Mouse (Mus musculus) spleen, adult 2 months (tissue): Measurements from ENCODE around the gene Uimc1. TPM values are rescaled to one million over a fixed set of nuclear protein-coding genes. Genes with fewer than 3 reads are reported as not detected.

Source experiments
- DNase-seq, 2 experiments: peaks; one replicate each; pipeline versions ENCODE4 v3.0.0 to v3.0.0-alpha.2; 2012 to 2021; ENCODE audit warnings: low spot score in 2 of 2, low read depth in 1 of 2
- H3K27ac ChIP-seq: fragments of 200-500 bp; 2 replicates; pipeline ENCODE4 v1.5.1; 2012; ENCODE audit warnings: low read length, inconsistent platforms; ENCODE audit not compliant: insufficient read depth
- H3K27me3 ChIP-seq: fragments of 200-500 bp; 2 replicates; pipeline ENCODE4 v1.6.1; 2012; ENCODE audit warnings: mild to moderate bottlenecking, moderate library complexity, low read length, inconsistent platforms; ENCODE audit not compliant: control insufficient read depth, insufficient read depth
- H3K36me3 ChIP-seq: fragments of 200-500 bp; 2 replicates; pipeline ENCODE4 v1.6.1; 2012; ENCODE audit warnings: mild to moderate bottlenecking, low read length, inconsistent platforms; ENCODE audit not compliant: control insufficient read depth, insufficient read depth
- H3K4me1 ChIP-seq: fragments of 200-500 bp; 2 replicates; pipeline ENCODE4 v1.6.1; 2011; ENCODE audit warnings: inconsistent platforms; ENCODE audit not compliant: control insufficient read depth, insufficient read depth, insufficient read length
- H3K4me3 ChIP-seq: fragments of 200-500 bp; 2 replicates; pipeline ENCODE4 v1.5.1; 2011; ENCODE audit warnings: mild to moderate bottlenecking, inconsistent platforms; ENCODE audit not compliant: insufficient read depth, insufficient read length; ENCODE audit errors: extremely low read depth
- CTCF ChIP-seq: fragments of 200-500 bp; IDR thresholded peaks from 2 replicates; pipeline ENCODE4 v1.5.1; 2011; ENCODE audit warnings: mild to moderate bottlenecking, inconsistent platforms; ENCODE audit not compliant: insufficient read depth, insufficient read length, insufficient replicate concordance; ENCODE audit errors: extremely low read depth
- POLR2A ChIP-seq: fragments of 200-500 bp; IDR thresholded peaks from 2 replicates; pipeline ENCODE4 v1.6.1; 2011; ENCODE audit warnings: low read depth, low read length, inconsistent platforms
- WGBS: fragments of 180-500 bp; shearing (Covaris S2); methylation state at CpG from one replicate; pipeline ENCODE4 v1.1.7; 2018; 5-methylcytosine and 5-hydroxymethylcytosine counted together
- polyA plus RNA-seq: library from polyadenylated mRNA; depleted of rRNA; stranded (reverse); fragments of >200 nt; gene quantifications from 2 replicates; pipeline ENCODE4 v1.2.3, GENCODE M21; 2012

Gene Uimc1
- polyA plus RNA-seq, 1 experiment = 5.1 TPM

- Histone ChIP-seq H3K4me3 (no peak overlapping the region), H3K4me1 (peaks cover 7% of the 10 kb centered on the region; the same call in 1 of the 2 replicates), H3K27me3 (no peaks in the 10 kb centered on the region), H3K36me3 (no peaks in the 10 kb centered on the region), H3K27ac (no peak overlapping the region)
- TF ChIP-seq POLR2A = no peak
- TF ChIP-seq CTCF = peak; percentile 19; the same call in 1 of the 2 replicates
- WGBS = 25% methylated on average over 9 of the region's 9 CpGs
- DNase-seq = no peak
These were observed 86.3 kb downstream of the Uimc1 start for GRCm38 (mm10) chr13:55013702-55014344.

DNA sequence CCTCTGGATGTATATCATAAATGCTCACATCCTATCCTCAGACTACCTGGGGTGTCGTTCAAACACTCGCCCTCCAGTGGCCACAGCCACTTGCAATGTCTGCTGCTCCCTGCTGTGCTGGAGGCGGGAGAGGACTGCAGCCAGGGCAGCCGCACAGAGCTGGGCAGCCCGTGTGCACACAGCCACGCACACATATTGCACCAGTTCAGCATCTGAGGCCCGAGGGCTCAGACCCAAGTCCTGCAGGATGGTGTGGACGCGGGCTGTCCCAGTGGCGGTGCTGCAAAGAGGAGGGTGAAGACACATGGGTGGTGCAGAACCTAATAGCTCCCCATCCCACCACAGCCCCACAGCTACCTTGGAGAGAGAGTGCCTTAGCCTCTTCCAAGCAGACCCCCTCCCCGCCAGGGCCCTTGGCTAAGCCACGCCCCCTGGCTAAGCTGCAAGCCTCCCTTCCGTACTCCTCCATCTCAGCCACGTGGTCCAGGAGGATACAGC lies 88.1 kb downstream of the Uimc1 start:
- no peak for DNase-seq
- no peaks in the 10 kb centered on the region for H3K27me3 ChIP-seq
- H3K36me3 ChIP-seq = no peaks in the 10 kb centered on the region
- no peak overlapping the region for H3K27ac ChIP-seq
- H3K4me1 ChIP-seq = peaks cover under 1% of the 10 kb centered on the region; the same call in 1 of the 2 replicates
- TF ChIP-seq CTCF (no peak), POLR2A (no peak)
- WGBS = 30% methylated on average over 14 of the region's 14 CpGs
- H3K4me3 ChIP-seq = no peak overlapping the region

DNA sequence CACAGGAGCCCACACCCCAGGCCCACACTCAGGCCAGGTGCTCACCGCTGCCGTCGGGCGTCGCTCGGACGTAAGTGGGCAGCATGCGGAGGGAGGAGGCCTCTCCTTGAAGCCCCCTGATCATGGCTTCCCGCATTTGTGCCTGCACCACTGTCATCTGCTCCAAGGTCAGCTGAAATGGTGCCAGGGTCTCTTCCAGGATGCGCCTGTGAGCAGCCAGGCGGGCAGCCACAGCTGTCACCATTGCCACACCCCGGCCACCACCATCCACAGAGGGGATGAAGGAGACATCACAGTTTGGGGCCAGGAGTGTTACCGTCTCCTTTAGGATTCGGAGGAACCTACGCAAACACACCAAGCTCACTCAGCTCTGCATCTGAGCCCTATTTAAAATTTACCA lies 89.0 kb downstream of the Uimc1 start:
- 86% methylated on average over 15 of the region's 15 CpGs for WGBS
- no peak overlapping the region for H3K4me3 ChIP-seq
- no peaks in the 10 kb centered on the region for H3K36me3 ChIP-seq
- H3K4me1 ChIP-seq = no peaks in the 10 kb centered on the region; the same call in 1 of the 2 replicates
- H3K27ac ChIP-seq = no peak overlapping the region
- no peak for TF ChIP-seq POLR2A
- no peaks in the 10 kb centered on the region for H3K27me3 ChIP-seq
- DNase-seq = no peak

- H3K4me3 ChIP-seq = no peak overlapping the region
- no peak for TF ChIP-seq CTCF
- TF ChIP-seq POLR2A = no peak
- H3K27me3 ChIP-seq = no peaks in the 10 kb centered on the region
- WGBS = 88% methylated on average over 6 of the region's 6 CpGs
- H3K36me3 ChIP-seq = no peaks in the 10 kb centered on the region
- H3K27ac ChIP-seq = no peak overlapping the region
- no peaks in the 10 kb centered on the region for H3K4me1 ChIP-seq
- DNase-seq = no peak
These were observed 91.5 kb downstream of the Uimc1 start for GRCm38 (mm10) chr13:55008589-55008988.

DNA sequence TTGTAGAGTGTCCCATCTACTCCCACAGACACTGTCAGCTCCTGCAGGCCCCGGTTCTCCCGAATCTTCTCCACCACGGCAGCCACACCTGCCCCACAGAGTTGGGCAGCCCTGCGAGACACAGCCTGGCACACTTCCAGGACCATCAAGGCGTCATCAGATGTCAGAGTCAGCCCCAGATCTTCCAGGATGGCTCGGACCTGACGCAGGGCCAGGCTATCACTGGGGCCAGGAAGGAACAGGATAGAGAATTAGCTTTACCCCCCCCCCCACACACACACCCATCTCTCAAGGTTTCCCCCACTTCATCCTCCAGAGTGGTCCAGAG lies 93.7 kb downstream of the Uimc1 start:
- Histone ChIP-seq H3K27me3 (no peaks in the 10 kb centered on the region), H3K36me3 (no peaks in the 10 kb centered on the region), H3K27ac (no peak overlapping the region), H3K4me3 (no peak overlapping the region), H3K4me1 (no peaks in the 10 kb centered on the region)
- WGBS = 86% methylated on average over 7 of the region's 7 CpGs
- no peak for DNase-seq
- TF ChIP-seq CTCF = no peak
- no peak for TF ChIP-seq POLR2A

- WGBS = 92% methylated on average over 31 of the region's 31 CpGs
- no peak for DNase-seq
- Histone ChIP-seq H3K36me3 (no peaks in the 10 kb centered on the region), H3K4me1 (no peaks in the 10 kb centered on the region), H3K4me3 (no peak overlapping the region), H3K27ac (no peak overlapping the region), H3K27me3 (no peaks in the 10 kb centered on the region)
- TF ChIP-seq CTCF (no peak), POLR2A (no peak)
These were observed 94.2 kb downstream of the Uimc1 start for GRCm38 (mm10) chr13:55005691-55006414.

DNA sequence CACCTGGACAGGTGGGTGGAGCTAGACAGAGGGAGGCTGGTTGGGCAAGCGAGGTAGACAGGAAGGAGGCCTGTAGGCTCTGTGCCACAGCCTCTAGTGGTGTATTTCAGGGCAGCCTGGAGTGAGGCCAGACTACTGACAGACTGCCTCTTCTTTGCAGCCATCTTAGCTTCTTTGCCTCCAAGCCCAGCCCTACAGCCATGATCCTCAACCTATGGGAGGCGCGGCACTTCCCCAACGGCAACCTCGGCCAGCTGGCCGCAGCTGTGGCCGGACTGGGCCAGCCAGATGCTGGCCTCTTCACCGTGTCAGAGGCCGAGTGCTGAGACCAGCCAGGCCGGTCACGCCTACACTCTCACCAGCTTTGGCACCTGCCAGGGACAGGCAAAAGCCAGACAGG lies 95.5 kb downstream of the Uimc1 start:
- no peak overlapping the region for H3K27ac ChIP-seq
- DNase-seq = no peak
- no peak overlapping the region for H3K4me3 ChIP-seq
- H3K36me3 ChIP-seq = no peaks in the 10 kb centered on the region
- TF ChIP-seq POLR2A (no peak), CTCF (no peak)
- H3K27me3 ChIP-seq = no peaks in the 10 kb centered on the region
- 85% methylated on average over 11 of the region's 11 CpGs for WGBS
- no peaks in the 10 kb centered on the region for H3K4me1 ChIP-seq
